Mouse (Mus musculus) kidney, adult 18-20 months (tissue): Measurements from ENCODE around the gene Plcb2.
A peak's percentile ranks its signal among the peaks of the same experiment; 100 is the strongest.

Source experiments
- DNase-seq: peaks from one replicate; pipeline ENCODE4 v3.0.0; 2021

Plcb2 gene

DNA sequence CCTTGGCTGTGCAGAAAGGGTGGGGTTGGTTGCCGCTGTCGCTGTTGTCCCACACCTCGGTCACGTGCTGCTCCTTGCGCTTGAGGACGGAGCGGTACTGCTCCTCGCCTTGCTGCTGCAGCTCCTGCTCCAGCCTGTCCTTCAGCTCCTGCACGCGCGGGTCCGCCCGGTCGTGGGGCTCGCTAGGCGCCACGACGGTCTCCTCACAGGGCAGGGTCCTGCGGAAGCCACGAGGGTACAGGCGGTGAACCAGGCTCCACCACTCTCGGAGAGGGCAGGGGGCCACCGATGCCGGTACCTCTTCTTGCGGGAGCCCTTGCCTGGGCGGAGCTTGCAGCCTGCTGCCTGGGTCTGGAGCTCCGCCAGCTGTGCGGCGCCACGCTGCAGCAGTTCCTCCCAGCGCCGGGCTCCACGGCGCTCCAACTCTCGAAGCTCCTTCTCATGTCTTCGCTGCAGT, 17.2 kb downstream of the Plcb2 start:
- peak; percentile 46 for DNase-seq

GRCm38 (mm10) chr2:118709655-118710221, 18.5 kb downstream of the Plcb2 start:
- no peak for DNase-seq

- no peak for DNase-seq
Measured at GRCm38 (mm10) chr2:118708472-118708871, 19.8 kb downstream of the Plcb2 start.

DNA sequence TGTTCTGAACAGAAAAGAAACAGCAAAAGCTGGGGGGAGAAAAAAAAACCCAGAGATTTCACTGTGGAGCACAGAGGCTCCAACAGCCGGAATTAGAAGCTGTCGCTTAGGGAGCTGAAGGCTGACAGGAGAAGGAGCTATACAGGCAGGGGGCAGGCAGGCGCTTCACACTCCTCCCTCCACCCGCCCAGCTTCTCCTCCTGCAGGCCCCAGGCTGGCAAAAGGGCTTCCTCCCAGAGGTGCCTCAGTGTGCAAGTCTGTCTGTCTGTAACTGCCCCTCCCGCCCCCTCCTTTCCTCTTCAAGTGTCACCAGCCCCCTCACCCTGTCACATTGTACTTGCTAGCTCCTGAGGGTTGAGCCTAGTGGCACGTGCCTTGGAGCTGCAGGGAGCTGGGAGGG, 21.8 kb downstream of the Plcb2 start:
- no peak for DNase-seq

DNA sequence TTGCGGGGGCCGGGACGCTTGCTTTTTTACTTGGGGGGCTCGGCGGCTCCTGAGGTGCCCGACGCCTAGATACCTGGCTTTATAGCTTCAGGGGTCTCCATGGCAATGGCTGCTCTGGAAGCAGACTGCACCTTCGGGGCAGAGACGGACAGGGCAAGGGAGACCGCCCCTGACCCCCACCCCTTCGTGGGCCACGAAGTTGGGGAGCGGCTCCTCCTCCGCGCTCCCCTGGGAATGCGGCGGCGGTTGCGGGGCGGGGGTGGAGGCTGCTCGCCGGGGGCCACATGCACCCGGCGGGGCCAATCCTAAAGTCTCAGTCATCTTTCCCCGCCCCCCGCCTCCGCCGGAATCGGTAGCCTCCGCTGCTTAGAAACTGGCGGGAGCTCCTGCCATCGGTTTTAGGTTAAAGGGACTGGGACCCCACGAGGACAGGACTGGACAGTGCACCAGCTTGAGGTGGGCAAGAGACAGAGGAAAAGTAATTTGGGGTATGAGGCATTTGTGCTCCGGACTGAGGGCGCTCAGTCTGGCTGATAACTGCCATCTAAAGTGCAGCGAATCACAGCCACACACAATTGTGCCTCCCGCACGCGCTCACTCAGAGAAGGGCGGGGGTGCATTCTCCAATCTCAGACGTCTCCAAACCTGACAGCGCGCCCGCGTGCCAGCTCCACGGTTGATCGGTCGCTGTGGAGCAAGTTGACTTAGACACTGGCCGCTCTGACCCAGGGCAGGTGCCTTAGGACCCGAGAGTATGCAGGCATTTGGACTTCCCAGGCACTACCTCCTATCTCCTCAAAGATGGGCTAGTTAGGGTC, 24.1 kb downstream of the Plcb2 start, which contains the start of gene Ankrd63:
Gene Ankrd63 (minus strand): TSS at position 51 of the 818 bp plus-strand sequence.
- DNase-seq = no peak

DNA sequence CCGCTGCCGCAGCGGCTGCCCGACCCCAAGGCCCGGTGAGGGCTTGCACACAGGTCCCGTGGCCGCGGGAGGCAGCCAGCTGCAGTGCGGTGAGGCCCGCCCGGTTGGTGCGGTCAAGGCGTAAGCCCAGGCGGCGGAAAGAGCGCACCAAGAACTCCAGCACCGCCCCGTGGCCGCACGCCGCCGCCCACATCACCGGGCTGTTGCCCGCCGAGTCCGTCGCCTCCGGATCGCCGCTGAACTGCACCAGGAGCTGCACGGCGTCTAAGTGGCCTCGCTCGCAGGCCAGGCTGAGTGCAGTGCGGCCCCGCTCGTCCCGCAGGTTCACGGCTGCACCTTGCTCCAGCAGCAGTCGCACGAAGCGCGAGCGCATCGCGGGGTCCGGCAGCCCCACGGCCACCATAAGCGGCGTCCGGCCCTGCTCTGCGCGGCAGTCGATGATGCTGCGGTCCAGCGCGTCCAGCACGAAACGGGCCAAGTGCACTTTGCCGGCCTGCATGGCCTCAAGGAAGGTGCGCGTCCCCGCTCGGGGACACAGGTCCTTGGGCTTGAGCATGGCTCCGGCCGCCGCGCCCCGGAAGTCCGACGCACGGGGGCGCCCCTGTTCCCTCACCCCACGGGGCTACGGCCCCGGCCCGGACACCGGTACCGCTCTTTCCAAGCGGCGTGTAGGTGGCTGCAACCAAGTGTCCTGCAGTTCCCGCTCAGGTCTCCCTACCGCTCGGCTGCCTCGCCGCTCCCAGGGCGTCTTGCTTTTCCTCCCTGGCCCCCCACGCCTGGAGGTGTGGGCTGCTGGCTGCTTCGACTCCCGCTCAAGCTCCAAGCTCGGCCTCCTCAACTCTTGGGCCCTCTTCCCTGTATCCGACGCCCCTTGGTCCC, 25.1 kb downstream of the Plcb2 start:
- DNase-seq = peak; percentile 69

DNA sequence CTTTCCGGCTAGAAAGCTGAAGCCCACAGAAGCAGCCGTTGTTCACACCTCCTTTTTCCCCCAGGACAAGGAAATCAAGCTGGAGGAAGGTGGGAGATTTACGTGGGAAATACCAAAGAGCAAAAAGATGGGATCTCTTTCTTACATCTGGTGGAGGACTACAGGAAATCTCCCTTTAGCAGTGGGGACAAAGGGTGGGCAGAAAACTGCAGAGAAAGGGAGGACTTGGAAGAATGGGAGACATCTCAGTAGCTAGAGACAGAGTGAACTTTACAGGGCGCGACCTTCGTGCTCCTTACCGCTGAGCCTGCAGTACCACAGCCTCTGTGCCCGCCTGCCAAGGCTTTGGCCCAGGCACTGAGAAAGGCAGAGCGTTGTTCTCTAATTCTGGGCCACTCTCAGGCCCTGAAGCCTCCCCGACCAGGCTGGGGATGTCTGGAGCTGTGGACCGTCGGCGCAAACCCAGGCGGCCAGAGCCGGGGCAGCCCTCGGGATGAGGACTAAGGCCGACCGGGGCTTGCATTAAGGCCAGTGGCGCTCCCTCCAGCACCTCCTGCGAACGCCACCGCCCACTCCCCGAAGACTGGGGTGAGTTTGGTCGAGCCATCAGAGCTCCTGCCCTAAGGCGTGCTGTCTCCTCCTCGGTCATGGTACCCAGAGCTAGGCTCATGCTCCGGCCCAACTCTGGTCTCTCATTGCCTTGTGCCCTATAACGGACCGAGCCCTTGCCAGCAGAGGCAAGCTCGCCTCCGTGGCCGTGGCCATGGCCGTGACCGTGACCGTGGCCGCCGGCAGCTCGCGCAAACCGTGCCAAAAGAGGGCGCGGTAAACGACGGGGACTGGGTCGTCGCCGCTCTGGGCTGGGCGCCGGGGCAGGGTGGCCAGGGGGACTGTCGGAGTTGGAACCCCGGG, 26.0 kb downstream of the Plcb2 start:
- no peak for DNase-seq

DNA sequence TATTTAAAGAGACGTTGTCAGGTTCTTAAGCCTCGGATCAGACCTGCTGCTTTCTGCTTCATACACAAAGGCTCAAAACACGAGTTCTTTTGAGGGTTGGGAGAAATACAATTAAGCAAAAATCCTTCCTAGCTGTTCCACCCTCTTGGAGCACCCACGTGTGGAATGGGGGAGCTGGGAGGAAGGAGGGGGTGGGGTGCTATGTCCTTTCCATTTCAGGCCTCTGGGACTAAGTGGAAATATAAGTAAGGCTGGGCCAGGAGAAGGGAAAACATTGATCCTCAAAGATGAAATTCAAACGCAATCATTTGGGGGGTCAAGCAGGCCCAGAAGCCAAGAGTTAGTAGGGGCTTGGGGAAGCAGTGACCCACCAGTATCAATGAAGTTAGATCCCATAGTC, 27.1 kb downstream of the Plcb2 start:
- no peak for DNase-seq

DNA sequence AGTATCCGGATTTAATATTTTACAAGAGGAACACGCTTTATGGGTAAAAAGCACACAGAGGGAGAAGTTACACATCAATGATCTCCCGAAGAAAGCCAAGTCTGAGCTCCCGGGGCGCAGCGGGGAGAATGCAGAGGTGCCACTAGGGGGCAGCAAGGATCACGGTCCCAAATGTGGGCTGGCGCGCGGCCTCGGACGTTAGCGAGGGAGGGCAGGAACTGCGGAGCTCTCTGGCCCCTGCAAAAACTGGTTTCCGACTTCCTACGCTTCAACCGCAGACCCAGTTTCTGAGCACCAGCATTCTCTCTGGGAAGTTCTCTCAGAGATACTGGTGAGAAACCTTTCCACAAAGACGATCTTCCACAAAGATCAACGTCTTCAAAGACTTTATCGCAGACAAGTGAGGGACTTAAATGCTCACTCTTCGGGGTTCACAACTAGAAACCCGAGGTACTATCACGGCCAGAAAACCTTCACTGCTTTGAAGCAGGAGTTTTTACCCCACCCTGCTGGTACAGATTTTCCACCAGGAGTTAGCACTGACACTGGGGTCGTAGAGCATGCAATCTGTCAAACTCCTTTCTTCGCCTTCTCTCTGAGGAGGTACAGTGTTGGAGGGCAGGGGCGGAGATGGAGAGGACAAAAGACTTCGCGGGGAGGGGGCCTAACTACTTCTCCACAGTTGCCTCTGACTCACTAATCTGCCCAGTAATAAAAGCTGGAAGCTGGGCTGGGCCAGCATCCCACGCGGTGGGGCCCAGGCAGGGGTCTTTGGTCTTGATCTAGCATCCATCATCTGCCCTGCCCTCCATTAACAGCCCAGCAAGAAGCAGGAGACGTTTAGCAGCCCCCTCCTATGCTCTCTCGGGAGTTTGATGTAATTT, 27.8 kb downstream of the Plcb2 start:
- DNase-seq = peak; percentile 85

GRCm38 (mm10) chr2:118697955-118698354, 30.3 kb downstream of the Plcb2 start:
- peak; percentile 55 for DNase-seq

- no peak for DNase-seq
Measured at GRCm38 (mm10) chr2:118697311-118697877, 30.8 kb downstream of the Plcb2 start.

GRCm38 (mm10) chr2:118696451-118697308, 31.6 kb downstream of the Plcb2 start:
- peak; percentile 57 for DNase-seq

DNA sequence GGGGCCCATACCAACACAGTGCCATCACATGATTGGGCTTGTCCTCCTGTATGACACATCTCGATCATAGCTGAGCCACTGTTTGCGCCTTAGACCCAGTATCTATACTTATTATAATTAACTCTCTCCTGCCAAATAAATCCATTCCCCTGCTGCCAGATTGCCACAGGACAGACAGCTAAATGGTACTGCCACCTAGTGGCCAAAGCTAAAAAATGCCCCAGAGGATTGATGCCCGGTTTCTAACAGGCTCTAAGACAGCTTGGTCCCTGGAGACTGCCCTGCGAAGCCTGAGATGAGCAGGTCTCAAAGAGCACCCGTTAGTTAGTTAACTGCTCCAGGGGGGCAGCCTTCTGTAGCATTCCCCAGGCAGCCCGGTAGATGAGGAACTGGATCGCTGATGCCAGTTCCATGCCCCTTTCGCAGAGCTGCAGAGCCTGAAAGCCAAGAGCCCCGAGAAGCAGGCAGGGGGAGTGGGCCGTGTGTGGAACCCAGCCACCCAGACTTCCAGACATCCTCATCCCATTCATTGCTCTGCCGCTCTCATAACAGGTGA, 32.5 kb downstream of the Plcb2 start:
- peak; percentile 60 for DNase-seq

- peak; percentile 79 for DNase-seq
Measured at GRCm38 (mm10) chr2:118693370-118693966, 34.8 kb downstream of the Plcb2 start.

DNA sequence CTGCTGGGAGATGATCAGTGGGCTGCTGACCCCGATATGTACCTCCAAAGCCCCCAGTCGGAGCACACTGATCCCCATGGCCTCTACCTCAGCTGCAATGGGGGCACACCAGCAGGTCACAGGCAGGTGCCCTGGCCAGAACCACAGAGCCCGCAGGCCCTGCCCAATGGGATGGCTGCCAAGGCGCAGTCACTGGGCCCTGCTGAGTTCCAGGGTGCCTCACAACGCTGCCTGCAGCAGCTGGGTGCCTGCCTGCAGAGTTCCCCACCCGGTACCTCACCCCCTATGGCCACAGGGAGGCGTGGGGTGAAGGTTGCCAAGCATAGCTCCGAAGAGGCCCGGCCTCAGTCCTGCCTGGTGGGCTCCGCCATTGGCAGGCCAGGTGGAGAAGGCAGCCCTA, 38.4 kb downstream of the Plcb2 start:
- peak; percentile 60 for DNase-seq

- peak; percentile 41 for DNase-seq
Measured at GRCm38 (mm10) chr2:118687791-118688190, 40.4 kb downstream of the Plcb2 start.

GRCm38 (mm10) chr2:118686693-118687092, 41.5 kb downstream of the Plcb2 start:
- DNase-seq = no peak

GRCm38 (mm10) chr2:118685088-118685487, 43.1 kb downstream of the Plcb2 start:
- DNase-seq = no peak
